Mouse (Mus musculus) brain, embryonic 14.5 days (tissue): Measurements from ENCODE around the gene Pck1.

Experiments
- CTCF ChIP-seq: fragments of 200-500 bp; IDR thresholded peaks from 2 replicates; pipeline ENCODE4 v1.5.1; 2012; ENCODE audit warnings: inconsistent platforms, mild to moderate bottlenecking, moderate library complexity, borderline replicate concordance; ENCODE audit not compliant: insufficient read depth, insufficient read length; ENCODE audit errors: extremely low read depth
- POLR2A ChIP-seq: fragments of 200-500 bp; IDR thresholded peaks from 2 replicates; pipeline ENCODE4 v1.6.1; 2012; ENCODE audit warnings: mild to moderate bottlenecking, inconsistent platforms, borderline replicate concordance; ENCODE audit not compliant: poor library complexity, insufficient read depth, insufficient read length, severe bottlenecking; ENCODE audit errors: extremely low read depth

DNA sequence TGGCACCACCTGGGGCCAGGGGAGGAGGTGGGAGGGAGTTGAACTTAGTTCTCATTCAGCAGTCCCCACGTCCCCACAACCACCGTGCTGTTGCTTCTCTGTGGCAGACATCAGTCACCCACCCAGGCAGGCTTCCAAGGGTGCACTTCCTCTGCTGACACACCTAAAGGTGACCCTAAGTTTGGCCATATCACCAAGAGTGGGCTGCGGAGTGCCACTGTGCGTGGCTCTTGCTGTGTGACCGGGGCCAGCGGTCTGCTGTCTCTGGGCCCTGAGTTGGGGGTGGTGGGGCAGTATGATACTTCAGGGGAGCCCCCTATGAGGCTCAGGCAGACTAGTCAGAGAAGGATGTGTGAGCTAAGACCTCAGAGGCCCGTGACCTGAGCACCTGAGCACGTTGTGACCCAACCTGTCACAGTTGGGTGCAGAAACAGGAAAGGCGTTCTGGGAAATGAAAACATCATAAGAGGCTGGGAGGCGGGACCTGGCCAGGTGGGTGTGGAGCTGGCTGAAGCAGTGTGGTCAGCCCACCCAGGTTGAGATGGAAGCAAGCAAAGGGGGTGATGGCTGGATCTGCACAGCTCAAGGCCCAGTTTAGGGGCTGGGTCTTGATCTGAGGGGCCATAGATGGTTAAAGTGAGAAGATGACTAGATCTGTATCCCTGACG lies 28.0 kb downstream of the Pck1 start:
- TF ChIP-seq CTCF, result no peak
- TF ChIP-seq POLR2A, result no peak
